Mouse (Mus musculus) testis, adult 2 months (tissue): ENCODE data around the gene Rnf115.

Experiments
- CTCF ChIP-seq: fragments of 200-500 bp; IDR thresholded peaks from 2 replicates; pipeline ENCODE4 v1.5.1; 2012; ENCODE audit warnings: low read depth, mild to moderate bottlenecking, inconsistent platforms, low read length, moderate library complexity; ENCODE audit not compliant: control insufficient read depth, insufficient read depth, insufficient replicate concordance
- POLR2A ChIP-seq: fragments of 200-500 bp; IDR thresholded peaks from 2 replicates; pipeline ENCODE4 v1.6.1; 2012; ENCODE audit warnings: low read depth, mild to moderate bottlenecking, inconsistent platforms, low read length, moderate library complexity; ENCODE audit not compliant: control insufficient read depth

DNA sequence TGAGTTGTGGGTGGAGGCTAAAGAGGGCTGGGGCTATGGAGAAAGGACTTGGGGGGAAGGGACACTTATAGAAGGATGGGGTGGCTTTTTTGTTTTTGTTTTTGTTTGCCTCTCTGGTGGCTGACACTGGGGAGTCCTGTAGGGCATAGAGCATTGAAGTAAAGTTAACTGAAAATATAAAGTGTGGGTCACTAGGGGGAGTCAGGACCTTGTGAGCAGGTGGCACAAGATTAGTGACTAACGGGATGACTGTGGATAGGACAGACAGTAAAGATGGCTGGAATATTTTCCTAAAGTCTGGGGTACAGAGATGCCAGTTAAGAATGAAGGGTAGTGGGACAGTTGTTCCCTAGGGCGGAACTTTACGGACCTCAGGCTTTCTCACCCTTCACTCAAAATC is 37.2 kb upstream of the Rnf115 start:
- TF ChIP-seq POLR2A (no peak), CTCF (no peak)
